Mouse (Mus musculus): ENCODE measurements at regions not wholly inside any gene's neighbourhood (a gene's known extent, or its start where the extent isn't known, plus 50 kb on each side); places are given as distances from the start of the nearest gene placed in this dataset.

DNA sequence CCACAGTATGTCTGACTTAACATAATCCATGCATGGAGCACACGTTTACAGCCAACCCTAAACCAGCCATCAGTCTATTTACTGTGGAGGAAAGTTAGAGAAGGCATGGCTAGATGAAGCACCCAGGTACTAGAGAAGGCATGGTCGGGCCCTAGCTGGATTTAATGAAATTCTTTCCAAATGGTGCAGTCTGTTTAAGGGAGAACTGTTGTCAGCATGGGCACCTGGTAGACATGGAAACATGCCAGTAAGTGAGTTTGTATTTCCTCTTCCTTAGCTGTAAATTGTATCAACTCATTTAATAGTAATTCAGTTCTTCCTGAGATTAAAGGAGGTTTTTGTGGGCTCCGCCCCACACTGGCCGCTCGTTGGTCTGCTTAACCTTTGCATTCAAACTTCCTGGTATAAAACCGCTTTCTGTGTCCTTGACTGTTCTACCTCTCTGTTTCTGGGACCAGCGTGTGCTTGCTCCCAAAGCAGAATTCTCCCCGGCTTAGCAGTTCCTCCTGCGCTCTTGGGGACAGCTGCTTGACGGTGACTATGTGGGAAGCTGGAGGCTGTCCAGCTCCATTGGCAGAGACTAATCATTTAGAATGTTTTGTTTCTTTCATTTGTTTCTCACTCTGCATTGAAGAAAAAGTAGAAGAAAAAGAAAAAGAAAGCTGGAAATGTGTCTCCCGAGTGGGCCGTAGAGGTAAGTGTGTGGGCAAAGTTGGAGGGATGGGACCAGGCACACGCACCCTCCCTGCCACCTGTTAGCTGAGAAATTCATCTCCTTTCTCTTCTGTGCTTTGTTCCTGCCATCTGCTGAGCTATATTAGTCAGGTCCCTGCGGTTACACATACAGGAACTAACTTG is 96.0 kb upstream of the St6galnac5 start:
- Histone ChIP-seq H3K9me3 (no peaks in the 10 kb centered on the region), H3K27ac (no peak overlapping the region), H3K27me3 (0 out of 2 replicates have a peak, but pooled peaks cover 8% of the 10 kb centered on the region), H3K4me2 (no peak overlapping the region), H3K4me1 (replicated peaks) (peaks cover 18% of the 10 kb centered on the region), H3K36me3 (no peaks in the 10 kb centered on the region), H3K4me3 (replicated peaks) (no peak overlapping the region), H3K9ac (replicated peaks) (no peak overlapping the region)
- ATAC-seq (ENCODE audit: insufficient number of reproducible peaks, insufficient read depth, low FRiP score, low TSS enrichment, low read depth) = no peak
- WGBS = 65% methylated on average over 14 of the region's 14 CpGs

DNA sequence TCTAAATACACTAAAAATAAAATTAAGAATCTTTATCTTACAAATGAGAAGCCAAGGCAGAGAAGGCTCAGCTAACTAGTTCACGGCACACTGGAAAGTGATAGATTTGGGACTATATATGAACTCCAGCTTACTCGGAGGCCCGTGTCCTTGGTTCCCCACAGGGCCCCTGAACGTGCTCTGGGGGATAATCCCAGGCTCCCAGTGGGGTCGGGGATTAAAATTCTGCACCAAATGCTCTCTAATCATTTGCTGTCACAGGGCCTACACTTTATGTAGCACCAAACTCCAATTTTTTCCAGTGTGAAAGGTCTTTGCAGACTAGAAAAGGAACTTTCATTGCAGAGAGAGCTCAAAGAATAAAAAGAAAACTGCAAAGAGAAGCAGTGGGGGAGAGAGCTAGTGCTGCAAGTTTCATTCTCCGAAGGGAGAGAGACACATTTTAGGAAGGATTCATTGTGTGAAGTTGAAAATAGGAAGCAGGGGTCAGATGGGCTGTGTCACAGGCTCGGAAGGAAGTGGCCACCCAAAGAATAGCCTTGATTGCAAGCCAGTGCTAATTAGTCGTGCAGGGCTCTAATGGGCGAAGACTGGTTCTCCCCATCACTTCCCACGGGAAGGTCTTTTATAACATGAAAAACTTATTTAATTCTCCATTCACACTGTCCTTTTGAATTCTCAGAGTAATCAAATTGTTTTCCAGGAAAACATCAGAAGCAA is 90.3 kb upstream of the St6galnac5 start:
- Histone ChIP-seq H3K4me2 (no peak overlapping the region), H3K9me3 (no peaks in the 10 kb centered on the region), H3K4me3 (replicated peaks) (no peak overlapping the region), H3K27ac (no peak overlapping the region), H3K4me1 (replicated peaks) (0 out of 2 replicates have a peak, but pooled peaks cover under 1% of the 10 kb centered on the region), H3K9ac (replicated peaks) (no peak overlapping the region), H3K27me3 (0 out of 2 replicates have a peak, but pooled peaks cover 4% of the 10 kb centered on the region), H3K36me3 (no peaks in the 10 kb centered on the region)
- ATAC-seq (ENCODE audit: insufficient number of reproducible peaks, insufficient read depth, low FRiP score, low TSS enrichment, low read depth) = no peak
- WGBS = 68% methylated on average over 10 of the region's 10 CpGs

DNA sequence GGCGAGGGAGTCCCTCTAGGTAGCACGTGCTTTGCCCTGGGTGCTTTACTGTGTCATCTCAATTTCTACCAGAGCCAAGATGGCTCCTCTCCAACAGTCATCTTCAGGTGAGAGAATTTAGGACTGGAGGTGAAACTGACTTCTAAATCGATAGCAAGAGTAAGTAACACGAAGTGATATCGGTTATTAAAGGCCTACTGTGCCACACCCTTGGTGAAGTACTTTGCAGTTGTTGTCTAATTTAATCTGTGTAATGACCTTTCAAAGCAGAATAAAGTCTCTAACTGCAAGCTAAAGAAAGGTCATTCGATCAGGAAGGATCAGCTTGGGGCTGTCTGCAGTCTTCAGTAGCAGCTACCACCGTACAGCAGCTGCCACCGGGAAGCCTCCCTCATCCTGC is 89.5 kb upstream of the St6galnac5 start:
- no peaks in the 10 kb centered on the region for H3K36me3 ChIP-seq
- H3K9me3 ChIP-seq = no peaks in the 10 kb centered on the region
- no peak overlapping the region for H3K27ac ChIP-seq
- WGBS = 85% methylated on average over 8 of the region's 8 CpGs
- no peaks in the 10 kb centered on the region for H3K4me1 ChIP-seq (replicated peaks)
- ATAC-seq (ENCODE audit: insufficient number of reproducible peaks, insufficient read depth, low FRiP score, low TSS enrichment, low read depth) = no peak
- H3K4me2 ChIP-seq = no peak overlapping the region
- no peaks in the 10 kb centered on the region for H3K27me3 ChIP-seq
- H3K9ac ChIP-seq (replicated peaks) = no peak overlapping the region
- H3K4me3 ChIP-seq (replicated peaks) = no peak overlapping the region

DNA sequence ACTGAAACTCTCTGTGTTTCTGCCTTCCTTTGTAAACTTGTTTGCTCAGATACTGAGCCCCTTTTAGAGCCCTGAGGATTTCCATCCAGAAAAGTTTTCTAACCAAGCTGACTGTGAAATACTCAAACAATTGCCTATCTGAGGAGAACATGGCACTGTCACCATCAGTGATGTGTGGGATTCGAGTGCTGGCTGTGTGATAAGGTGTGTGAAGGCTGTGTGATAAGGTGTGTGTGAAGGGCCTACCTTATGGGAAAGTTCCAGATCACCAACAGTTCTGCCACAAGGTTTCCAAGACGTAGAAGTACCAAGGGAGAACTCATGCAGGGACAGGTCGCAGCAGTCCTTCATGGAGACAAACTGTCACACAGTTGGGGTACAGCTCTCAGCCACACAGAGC is 89.1 kb upstream of the St6galnac5 start:
- Histone ChIP-seq H3K4me2 (no peak overlapping the region), H3K27ac (no peak overlapping the region), H3K4me3 (replicated peaks) (no peak overlapping the region), H3K9ac (replicated peaks) (no peak overlapping the region), H3K36me3 (no peaks in the 10 kb centered on the region), H3K9me3 (no peaks in the 10 kb centered on the region), H3K27me3 (no peaks in the 10 kb centered on the region), H3K4me1 (replicated peaks) (no peaks in the 10 kb centered on the region)
- no peak for ATAC-seq (ENCODE audit: insufficient number of reproducible peaks, insufficient read depth, low FRiP score, low TSS enrichment, low read depth)
- WGBS = 86% methylated on average over 3 of the region's 3 CpGs

DNA sequence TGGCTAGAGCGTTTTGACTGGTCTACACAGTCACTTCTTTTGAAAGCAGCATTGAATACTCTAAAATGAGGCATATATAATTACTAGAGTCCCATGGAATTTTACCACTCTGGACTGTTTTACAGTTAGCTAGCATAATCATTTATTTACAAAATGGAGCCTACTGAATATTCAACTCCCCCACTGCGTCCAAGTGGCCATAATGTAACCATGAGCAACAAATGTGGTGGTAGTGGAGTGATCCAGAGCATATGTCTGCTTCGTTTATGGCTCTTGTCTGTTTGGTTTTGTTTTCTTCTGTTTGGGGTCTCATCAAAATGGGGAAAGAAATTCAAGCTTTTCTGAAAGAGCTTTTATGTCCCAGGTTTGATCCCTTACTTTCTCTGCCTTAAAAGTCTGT is 83.8 kb upstream of the St6galnac5 start:
- no peak overlapping the region for H3K4me2 ChIP-seq
- 77% methylated on average over 3 of the region's 3 CpGs for WGBS
- no peak for ATAC-seq (ENCODE audit: insufficient number of reproducible peaks, insufficient read depth, low FRiP score, low TSS enrichment, low read depth)
- H3K4me3 ChIP-seq (replicated peaks) = no peak overlapping the region
- no peak overlapping the region for H3K9ac ChIP-seq (replicated peaks)
- H3K27me3 ChIP-seq = no peaks in the 10 kb centered on the region
- H3K4me1 ChIP-seq (replicated peaks) = no peaks in the 10 kb centered on the region
- no peaks in the 10 kb centered on the region for H3K36me3 ChIP-seq
- H3K27ac ChIP-seq = no peak overlapping the region
- no peaks in the 10 kb centered on the region for H3K9me3 ChIP-seq

DNA sequence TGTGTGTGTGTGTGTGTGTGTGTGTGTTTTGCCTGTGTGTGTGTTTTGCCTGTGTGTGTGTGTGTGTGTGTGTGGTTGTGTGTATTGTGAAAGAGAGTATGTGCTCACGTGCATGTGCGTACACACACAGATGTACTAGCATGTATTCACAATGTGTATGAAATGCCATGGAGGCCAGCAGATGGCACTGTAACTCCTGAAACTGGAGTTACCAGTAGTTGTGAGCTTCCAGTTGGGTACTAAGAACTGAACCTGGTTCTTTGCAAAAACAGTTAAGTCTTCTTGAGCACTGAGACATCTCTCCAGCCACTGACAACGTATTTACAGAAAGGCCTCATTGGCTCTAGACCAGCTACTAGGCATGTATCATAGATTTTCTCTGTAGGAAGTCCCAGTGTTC is 71.1 kb upstream of the St6galnac5 start:
- Histone ChIP-seq H3K27ac (no peak overlapping the region), H3K4me3 (replicated peaks) (no peak overlapping the region), H3K36me3 (no peaks in the 10 kb centered on the region), H3K9ac (replicated peaks) (no peak overlapping the region), H3K27me3 (no peaks in the 10 kb centered on the region), H3K9me3 (no peaks in the 10 kb centered on the region), H3K4me1 (replicated peaks) (no peaks in the 10 kb centered on the region), H3K4me2 (no peak overlapping the region)
- 93% methylated on average over 3 of the region's 3 CpGs for WGBS
- no peak for ATAC-seq (ENCODE audit: insufficient number of reproducible peaks, insufficient read depth, low FRiP score, low TSS enrichment, low read depth)

DNA sequence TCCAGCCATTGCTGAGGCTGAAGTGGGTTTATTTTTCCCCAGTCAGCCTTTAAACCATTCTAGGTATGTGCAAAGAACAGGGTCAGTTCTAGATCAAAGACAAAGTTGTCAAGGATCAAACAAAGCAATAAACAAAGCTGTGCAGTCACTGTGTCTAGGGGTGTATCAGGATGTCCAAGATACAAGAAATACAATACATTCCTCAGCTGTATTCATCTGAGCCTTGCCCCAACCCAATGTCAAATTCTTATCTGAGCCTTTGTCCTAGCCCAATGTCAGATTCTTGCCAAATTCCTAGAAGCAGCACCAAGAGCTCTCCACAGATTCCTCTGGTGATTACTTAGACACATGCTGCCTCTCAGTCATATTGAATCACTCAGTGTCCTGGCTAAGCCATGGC is 69.5 kb upstream of the St6galnac5 start:
- no peak for ATAC-seq (ENCODE audit: insufficient number of reproducible peaks, insufficient read depth, low FRiP score, low TSS enrichment, low read depth)

DNA sequence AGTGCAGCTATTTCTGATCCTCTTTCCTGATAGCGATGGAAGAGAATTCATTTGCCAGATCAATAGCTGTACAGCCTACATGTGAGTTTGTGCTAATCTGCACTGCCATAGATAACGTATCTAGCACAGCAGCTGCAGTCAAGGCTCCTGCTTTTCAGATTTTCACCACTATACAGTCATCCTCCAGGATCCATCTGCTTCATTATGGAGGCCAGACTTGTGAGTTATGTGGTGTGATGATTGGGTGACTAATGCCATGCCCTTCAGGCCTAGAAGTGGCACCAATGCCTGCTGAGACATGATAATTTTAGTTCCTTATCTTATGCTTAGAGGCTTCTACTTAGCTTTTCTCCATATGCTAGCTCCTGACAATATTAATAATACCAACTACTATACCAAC is 63.3 kb upstream of the St6galnac5 start:
- Histone ChIP-seq H3K9me3 (peaks cover 9% of the 10 kb centered on the region; the same call in 1 of the 2 replicates), H3K4me1 (replicated peaks) (no peaks in the 10 kb centered on the region), H3K4me3 (replicated peaks) (no peak overlapping the region), H3K27me3 (no peaks in the 10 kb centered on the region), H3K4me2 (no peak overlapping the region), H3K27ac (no peak overlapping the region), H3K9ac (replicated peaks) (no peak overlapping the region), H3K36me3 (no peaks in the 10 kb centered on the region)
- 86% methylated on average over 2 of the region's 2 CpGs for WGBS
- no peak for ATAC-seq (ENCODE audit: insufficient number of reproducible peaks, insufficient read depth, low FRiP score, low TSS enrichment, low read depth)

More for the DNA sequence above, 69.5 kb upstream of the St6galnac5 start:
- no peak overlapping the region for H3K27ac ChIP-seq
- H3K9me3 ChIP-seq = peaks cover 9% of the 10 kb centered on the region; the same call in 1 of the 2 replicates
- no peaks in the 10 kb centered on the region for H3K4me1 ChIP-seq (replicated peaks)
- H3K4me3 ChIP-seq (replicated peaks) = no peak overlapping the region
- H3K4me2 ChIP-seq = no peak overlapping the region
- H3K36me3 ChIP-seq = no peaks in the 10 kb centered on the region
- no peaks in the 10 kb centered on the region for H3K27me3 ChIP-seq
- H3K9ac ChIP-seq (replicated peaks) = no peak overlapping the region

DNA sequence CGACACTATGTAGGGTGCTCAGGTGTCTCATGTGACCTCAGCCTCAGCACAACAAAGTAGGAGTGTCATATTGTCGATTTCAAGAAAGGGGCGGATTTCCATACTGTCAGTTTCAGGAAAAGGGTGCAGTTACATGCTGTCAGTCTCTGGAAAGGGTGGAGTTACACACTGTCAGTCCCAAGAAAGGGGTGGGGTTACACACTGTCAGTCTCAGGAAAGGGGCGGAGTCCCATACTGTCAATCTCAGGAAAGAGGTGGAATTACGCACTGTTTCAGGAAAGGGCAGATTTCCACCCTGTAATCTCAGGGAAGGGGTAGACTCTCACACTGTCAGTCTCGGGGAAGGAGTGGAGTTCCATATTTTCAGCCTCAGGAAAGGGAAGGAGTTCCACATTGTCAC is 51.9 kb upstream of the St6galnac5 start:
- Histone ChIP-seq H3K4me1 (replicated peaks) (no peaks in the 10 kb centered on the region), H3K4me3 (replicated peaks) (no peak overlapping the region), H3K4me2 (no peak overlapping the region), H3K27me3 (no peaks in the 10 kb centered on the region), H3K36me3 (no peaks in the 10 kb centered on the region), H3K9me3 (no peaks in the 10 kb centered on the region), H3K27ac (no peak overlapping the region), H3K9ac (replicated peaks) (no peak overlapping the region)
- WGBS = 90% methylated on average over 6 of the region's 6 CpGs
- ATAC-seq (ENCODE audit: insufficient number of reproducible peaks, insufficient read depth, low FRiP score, low TSS enrichment, low read depth) = no peak
